Mouse (Mus musculus): ENCODE results near the gene Plekhh2.

Plekhh2 gene

DNA sequence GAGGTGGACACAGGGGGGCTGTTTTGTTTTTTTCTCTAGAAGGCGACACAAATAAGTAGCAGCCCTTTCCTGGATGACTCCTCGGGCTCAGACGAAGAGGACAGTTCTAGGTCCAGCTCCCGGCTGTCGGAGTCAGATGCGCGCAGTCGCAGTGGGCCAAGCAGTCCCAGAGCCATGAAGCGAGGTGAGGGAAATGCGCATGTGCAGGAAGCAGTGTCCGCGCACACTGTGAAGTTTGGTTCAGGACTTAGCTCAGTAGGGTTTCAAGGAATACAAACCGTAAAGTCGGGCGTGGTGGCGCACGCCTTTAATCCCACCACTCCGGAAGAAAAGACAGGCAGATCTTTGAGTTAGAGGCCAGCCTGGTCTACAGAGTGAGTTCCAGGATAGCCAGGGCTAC is 59.9 kb downstream of the Plekhh2 start:
- in situ Hi-C loops (cut with MboI): no loop called here

DNA sequence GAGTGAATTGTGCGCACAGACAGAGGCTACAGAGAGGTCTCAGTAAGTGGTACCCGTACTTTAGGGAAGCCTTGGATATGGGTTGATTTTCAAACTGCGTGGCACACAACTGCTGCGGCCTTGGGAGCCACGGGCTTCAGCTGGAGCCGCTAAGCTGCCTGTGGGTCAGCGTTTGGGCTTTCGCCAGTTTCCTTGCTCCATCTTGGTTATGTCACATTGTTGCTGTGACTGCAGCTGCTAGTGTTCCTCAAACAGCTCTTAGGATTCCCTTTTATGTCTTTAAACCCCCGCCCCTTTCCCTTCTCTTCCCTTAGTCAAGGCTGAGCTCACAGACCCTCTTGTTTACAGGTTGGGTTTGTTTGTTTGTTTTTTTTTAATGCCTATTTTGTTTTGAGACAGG is 61.6 kb downstream of the Plekhh2 start:
- in situ Hi-C loops (cut with MboI): no loop called here

DNA sequence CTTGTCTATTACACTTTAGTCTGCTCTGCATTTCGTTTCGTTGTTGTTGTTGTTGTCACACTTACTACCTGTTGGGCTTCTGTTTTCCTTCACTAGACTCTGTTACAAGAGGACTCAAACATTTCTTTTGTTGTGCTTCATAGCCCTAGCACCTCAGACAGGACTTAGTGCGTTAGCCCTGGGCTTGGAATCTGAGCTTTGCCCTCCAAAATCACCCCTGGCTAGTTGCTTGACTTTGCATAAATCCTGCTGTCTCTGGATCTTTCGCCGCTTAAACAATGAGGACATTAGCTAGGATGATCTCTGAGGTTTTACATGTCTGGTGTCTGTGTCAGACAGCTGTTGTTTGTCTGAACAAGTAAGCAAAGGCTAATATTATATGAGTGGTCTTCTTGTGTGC is 62.2 kb downstream of the Plekhh2 start:
- in situ Hi-C loops (cut with MboI): no loop called here

DNA sequence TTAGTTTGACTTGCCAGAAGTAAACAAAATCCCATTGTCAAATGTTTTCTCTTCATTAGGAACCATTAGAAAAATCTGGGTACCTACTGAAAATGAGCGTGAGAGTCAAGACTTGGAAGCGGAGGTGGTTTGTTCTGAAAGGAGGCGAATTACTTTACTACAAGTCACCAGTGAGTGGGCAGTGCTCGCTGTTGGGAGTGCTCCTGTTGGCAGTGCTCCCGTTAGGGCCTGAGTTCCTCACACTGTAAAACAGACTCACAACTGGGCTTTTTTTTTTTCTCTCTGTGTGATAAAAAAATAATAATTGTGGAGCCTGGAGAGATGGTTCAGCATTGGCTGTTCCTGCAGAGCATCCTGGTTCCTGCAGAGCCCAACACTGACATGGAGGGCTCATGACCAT is 63.4 kb downstream of the Plekhh2 start:
- in situ Hi-C loops (cut with MboI): no loop called here

DNA sequence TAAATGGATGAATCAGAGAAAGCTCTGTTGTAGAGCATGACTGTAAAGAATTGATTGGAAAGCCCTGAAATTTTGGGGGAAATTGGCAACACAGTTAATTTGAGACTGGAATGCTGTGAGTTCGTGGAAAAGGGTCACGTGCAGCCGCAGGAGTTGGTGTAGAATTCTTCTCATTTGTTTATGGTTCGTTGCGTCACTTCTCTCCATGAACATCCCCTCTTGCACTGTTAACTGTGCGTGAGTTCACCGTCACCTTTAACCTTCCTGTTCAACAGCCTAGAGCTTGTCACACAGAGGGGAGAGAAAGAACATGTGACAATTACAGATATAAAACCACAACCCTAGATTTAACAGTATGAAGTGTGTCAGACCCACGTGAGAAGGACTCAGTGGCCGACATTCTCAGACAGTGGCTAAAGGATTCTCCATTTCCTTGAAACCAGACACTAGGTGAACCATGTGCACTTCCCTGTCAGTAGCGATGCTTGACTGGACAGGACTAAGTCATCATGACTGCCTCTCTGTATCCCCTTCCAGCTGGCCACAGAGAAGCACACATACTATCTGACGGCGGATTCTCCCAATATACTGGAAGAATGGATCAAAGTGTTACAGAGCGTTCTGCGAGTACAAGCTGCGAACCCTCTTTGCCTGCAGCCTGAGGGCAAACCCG is 65.1 kb downstream of the Plekhh2 start:
- in situ Hi-C loops (cut with MboI): no loop called here

DNA sequence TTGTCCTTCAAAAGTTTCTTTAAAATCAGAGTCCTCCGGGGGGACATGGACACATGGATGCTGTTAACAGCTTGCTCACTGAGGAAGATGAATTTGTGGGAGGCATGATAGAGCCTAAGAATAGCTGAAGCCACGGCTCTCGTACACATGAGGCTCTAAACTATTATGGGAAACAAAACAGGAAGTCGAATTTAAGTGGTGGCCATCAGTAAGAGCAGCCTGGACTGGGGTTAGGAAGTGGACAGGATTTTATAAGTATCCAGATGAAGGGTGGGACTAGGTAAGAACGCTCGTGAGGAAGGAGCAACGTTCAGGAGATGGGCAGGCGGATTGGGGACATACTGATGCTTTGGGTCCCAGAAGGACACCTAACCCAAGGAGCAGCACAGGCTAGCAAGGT is 67.6 kb downstream of the Plekhh2 start:
- in situ Hi-C loops (cut with MboI): no loop called here

DNA sequence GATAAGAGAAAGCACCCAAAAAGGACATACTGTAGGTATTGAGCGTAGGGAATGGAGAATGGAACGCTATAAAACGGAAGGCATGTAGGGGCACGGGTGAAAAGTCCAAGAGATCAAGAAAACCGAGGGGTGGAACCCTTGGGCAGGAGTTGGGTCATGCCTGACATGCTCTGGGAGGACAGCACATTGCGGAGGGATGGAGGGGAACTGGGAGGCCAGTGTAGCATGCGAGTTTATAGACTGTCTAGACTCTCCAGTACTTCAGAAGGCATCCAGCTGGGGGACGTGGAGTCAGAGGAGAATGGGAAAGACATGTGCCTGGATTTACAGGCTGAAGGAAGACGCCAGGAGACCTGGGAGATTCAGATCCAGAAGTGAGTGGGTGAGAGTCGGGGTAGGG is 68.1 kb downstream of the Plekhh2 start:
- in situ Hi-C loops (cut with MboI): no loop called here

DNA sequence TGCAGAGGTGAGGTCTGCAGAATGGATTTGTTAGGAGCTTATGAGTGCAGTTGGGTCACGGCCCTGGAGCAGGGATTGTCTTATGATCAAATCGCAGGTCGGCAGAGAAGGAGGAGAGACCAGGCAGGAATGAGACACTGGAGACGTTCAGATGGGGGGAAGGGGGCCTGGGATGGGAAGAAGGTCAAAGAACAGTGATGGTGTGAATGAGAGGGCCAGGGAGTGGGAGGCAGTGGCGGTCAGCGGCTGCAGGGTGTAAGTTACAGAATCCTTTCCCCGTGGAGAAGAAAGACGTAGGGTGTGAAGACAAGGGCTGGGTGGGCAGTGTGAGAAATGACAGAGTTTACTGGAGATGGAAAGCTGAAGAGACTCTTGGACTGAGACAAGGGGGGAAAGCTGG is 69.1 kb downstream of the Plekhh2 start:
- in situ Hi-C loops (cut with MboI): no loop called here

DNA sequence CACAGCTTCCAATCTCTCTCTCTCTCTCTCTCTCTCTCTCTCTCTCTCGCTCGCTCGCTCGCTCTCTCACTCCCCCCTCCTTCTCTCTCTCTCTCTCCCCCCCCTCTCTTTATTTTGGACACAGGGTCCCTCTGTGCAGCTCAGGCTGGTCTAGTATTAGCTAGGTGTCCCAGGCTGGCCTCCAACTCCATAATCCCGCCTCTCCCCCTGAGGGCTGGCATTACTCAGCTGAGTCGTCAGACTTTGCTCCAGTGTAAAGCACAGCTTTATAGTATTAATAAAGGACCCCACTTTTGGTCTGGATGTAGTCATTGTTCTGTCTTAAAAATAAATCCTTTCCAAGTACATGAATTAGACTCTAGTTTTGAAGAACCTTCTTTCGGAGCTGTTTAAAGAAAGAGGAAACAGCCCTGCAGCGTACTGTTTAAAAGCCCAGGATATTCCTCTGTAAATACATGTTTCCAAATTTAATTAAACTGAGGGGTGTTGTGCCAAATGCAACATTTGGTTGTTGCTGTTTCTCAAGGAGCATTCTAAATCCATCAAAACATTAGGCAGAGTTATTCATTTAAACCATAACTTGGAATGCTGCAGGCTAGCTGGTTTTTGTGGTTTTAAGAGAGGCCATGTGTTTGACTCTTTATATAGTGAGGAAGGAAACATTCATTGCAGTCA is 70.2 kb downstream of the Plekhh2 start:
- in situ Hi-C loops (cut with MboI): no loop called here

DNA sequence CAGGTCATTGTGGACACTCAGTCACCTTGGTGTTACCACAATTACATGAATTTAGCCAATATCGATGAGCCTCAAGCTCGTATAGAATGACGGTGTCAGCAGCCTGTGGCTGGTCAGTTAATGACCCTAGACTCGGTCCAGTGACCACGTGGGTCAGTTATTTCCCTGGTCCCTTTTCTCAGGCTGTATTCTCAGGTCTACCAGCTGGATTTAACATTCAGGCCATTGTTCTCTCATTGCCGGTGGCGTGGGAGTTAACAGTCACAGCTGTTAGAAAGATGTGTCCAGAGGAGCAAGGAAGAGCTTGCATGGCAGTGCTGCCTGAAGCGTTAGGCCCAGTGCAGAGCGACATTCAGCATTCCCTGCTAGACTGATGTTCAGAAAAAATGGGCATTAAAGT is 72.4 kb downstream of the Plekhh2 start:
- in situ Hi-C loops (cut with MboI): no loop called here

DNA sequence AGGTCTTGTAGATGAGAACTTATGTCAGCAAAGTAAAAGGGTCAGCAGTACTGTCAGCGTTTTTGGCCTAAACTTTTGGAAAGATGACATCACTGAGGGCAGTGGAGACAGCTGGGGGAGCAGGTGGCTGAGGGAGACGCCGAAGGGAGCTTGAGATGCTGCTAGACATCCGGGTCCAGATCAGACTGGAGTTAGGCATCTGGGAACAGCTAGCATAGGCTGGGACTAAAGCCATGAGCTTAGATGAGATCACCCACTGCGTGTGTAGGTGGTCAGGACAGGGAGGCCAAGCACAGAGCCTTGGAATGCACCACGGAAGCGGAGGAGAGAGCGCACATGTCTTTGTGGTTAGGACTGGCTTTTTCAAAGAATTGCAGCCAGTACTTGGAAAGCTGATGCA is 73.4 kb downstream of the Plekhh2 start:
- in situ Hi-C loops (cut with MboI): no loop called here

DNA sequence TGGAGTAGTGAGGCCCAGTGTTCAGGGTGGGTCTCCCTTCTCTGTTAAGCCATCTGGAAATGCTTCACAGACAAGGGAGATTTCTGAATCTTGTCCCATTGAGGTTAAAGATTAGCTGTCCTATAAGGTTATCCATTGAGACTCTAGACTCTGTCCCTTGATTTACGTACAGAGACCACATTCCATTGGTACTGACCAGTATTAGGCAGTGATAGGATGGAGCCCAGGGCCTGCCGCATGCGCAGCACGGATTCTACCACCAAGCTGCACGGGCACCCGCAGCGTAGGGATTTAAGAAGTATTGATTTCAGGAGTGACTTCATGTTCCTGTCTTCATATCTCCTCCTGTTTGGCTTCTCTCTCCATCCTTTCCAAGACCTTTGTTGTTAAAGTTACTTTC is 78.4 kb downstream of the Plekhh2 start:
- in situ Hi-C loops (cut with MboI): no loop called here

DNA sequence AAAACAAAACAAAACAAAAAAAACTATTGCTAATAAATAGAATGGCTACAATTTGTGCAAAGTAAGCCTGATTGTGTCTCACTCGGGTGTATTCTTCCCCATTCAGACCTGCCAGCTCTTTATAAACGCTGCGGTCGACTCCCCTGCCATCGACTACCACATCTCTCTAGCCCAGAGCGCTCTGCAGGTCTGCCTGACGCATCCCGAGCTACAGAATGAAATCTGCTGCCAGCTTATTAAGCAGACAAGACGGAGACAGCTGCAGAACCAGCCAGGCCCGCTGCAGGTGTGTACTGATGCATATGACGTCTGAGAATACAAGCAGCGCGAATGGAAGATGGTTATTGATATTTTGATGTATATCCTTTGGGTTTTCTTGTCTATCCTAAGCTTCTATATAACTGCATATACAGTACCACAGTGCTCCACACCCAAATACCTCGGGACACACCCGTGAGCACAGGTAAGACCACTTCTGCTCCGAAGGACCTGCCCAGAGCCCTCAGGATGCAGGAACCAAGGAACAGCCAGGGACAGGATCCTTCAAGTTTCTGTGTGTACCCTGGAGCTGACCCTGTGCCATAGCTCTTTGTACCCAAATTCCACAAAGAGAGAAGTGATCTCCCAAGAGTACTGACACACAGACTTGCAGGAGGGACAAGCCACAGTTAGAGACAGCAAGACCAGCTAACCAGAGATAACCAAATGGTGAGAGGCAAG is 79.9 kb downstream of the Plekhh2 start:
- in situ Hi-C loops (cut with MboI): no loop called here

DNA sequence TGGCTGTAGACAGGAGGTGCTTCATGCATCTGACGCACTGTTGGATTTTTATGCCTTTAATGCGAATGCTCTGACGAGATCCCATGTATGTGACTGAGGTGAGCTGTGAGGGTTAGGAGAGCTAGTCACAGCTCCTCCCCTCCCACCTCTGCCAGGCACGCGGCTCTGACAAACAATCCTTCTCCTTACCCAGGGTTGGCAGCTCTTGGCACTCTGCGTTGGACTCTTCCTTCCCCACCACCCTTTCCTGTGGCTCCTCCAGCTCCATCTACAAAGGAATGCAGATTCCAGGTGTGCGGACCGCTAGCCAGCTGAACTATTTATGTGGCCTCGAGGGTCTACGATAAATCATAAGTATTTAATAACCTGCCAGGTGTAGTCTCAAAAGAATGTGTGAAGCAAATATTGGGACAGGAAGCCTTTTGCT is 84.3 kb downstream of the Plekhh2 start:
- in situ Hi-C loops (cut with MboI): no loop called here

DNA sequence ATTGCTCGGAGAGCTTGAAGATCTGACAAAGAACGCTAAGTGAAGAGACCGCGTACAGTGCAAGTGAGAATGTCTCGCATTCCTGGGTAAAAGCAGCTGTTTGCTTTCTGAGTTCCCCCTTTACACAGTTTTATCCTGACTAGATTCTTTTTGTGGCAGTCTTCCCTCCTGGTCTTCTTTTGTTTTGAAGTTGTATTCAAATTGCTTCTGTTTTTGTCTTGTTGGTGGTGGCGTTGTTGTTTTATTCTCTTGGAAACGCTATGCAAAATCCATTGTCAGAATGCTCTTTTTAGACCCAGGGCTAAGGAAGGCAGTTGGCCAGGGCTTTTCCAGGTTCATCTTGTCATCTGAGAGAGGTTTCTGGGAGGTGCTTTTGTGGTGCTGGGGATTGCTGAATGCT is 84.8 kb downstream of the Plekhh2 start:
- in situ Hi-C loops (cut with MboI): no loop called here

DNA sequence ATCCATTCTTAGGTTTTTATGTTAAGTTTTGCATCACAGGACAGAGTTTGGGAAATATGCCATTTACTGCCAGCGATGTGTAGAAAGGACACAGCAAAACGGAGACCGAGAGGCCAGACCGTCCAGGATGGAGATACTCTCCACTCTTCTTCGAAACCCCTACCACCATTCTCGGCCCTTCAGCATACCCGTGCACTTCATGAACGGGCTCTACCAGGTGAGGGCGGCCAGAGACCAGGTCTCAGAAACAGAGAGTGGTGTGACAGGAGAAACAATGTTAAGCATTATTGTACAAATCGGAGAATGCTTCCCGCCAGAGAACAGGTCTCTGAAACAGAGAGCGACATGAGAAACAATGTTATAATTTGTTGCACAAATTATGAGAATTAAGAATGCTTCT is 86.2 kb downstream of the Plekhh2 start:
- in situ Hi-C loops (cut with MboI): no loop called here

DNA sequence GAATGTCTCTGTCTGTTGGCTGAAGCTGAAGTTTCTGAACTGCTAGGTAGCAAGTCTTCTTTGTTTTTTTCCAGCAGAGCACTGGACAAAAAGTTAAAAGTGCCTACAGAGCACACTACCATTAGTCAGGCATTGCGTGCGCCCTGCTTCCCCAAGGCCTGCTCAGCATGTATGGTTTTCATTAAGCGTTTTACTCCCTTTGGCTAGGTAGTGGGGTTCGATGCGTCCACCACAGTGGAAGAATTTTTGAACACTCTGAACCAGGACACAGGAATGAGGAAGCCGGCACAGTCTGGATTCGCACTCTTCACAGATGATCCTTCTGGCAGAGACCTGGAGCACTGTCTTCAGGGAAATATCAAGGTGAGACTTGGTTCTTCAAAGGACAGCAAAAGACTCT is 87.2 kb downstream of the Plekhh2 start:
- in situ Hi-C loops (cut with MboI): no loop called here

DNA sequence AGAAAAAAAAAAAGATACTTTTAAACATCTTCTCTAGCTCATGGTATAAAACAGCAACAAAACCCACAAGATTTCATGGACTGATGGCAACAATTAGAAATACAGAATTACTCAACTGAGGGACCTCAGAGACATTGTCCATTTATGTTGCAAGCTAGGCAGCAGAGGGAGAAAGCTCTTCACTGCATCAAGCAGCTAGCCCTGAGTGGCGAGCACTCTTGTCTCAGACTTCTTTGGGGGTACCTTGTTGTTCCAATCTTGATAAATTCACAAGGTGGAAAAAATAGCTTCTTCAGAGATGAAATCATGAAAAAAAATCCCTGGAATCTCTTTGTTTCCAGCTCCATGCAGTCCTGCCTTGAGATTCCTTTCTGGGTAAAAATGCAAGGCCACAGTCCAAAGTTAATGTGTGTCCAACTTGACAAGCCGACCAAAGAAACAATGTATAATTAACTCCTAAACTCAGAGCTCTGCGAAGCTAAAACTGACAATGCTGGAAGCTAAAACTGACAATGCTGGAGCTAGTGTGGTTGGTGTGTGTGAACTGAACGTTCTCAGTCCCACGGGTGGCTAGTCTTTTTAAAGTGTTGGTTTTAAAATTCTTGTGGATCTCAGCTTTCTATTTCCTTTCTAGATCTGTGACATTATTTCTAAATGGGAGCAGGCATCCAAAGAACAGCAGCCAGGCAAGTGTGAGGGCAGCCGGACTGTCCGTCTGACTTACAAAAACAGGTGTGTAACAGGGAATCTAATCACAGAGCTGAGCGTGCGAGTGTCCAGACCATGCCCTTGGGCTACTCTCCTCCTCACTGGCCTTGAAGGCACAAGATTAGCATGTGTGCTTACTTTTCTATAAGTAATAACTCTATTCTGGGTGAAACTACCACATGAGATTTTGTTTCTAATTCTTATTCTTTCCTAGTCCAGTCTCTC is 88.6 kb downstream of the Plekhh2 start:
- in situ Hi-C loops (cut with MboI): no loop called here

DNA sequence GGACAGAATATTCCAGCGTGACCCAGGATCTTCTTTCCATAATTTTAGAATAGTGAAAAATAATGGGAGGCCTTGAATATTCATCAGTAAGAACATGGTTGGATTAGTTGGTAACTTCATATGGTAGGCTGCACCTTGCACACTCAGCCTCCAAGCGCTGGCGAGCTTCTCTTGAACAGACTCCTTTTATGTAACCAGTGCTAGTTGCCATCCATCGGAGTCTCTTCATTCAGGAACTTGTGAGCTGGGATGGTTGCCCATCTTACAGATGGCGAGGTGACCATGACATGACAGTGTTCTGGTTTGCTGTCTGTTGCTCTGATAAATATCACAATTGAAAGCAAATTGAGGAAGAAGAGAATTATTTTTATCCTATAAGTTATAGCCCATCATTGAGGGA is 90.1 kb downstream of the Plekhh2 start:
- in situ Hi-C loops (cut with MboI): no loop called here

DNA sequence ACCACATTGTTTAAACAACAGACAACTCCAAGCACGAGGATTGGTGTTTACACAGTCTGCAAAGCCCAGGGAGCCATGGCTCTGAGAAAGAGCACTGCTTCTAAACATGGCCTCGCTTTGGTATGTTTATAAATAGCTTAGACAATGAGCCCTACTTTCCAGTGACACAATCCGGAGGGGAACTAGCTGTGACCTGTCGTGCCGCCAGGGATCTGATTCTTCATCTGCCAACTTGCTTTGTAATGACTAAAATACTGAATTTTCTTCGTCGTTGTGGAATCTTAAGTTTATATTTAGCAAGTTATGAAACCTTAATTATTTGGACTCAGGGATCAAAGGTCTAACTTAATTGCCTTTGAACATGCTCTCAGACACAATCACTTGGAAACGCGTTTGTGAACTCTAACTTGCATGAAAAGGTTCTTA is 91.5 kb downstream of the Plekhh2 start:
- in situ Hi-C loops (cut with MboI): no loop called here

DNA sequence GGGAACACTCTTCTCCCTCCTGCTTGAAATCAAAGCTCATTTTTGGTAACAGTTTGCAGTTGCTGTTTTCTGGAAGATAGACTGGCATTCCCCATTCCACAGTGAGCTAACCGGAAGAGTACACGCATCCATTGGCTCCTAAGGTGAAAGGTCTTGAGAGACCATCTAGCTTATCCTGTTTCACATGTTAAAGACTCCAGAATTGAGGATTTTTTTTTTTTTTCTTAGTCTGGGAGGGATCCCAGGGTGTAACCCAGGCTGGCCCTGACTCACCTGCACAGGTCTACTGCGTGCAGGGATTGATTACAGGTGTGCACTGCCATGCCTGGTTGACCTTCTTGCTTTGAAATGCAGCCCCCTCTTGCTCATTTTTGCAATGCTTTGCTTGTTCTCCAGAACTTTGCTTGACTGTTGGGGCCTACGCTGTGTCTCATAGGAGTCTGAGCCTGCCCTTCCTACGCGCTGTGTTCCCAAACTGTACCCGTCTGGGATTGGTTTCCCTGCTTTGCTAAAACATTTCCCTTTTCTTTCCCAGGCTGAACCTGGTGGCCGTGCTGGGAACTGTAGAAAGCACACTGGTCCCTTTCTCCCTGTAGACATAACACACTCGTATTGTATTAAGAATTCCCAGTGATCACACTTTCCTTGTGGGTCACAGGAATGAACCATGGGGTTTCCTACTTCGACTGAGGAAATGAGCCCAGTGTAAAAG is 92.2 kb downstream of the Plekhh2 start:
- in situ Hi-C loops (cut with MboI): no loop called here

DNA sequence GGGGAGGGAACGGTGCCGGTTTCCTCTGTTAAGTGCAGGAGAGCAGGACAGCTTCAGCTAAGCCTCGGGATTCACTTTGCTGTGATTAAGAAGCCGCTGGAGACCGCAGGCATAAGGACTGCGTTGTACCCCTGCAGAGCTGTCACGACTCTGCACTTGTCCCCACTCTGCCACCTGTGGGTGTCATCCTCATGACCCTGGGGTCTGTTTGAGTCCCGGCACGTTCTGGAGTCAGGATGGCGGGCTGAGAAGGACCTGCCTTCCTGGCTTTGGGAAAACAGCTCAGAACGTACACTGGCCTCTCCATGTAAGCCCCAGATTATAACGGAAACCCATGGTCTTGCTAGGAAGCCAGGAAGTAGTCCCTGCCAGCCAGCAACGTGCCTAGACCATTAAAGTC is 95.3 kb downstream of the Plekhh2 start:
- in situ Hi-C loops (cut with MboI): no loop called here

Data from mature B cell (primary cell).